Mouse (Mus musculus) ovary, postnatal 36 days (tissue): Measurements from ENCODE around the gene Rnf169.
"Not testable (repeated sequence)": the region's sequence is repeated elsewhere in the genome, so short reads cannot be mapped to it uniquely, and the experiment has no call there.

Source experiments
- DNase-seq: peaks from one replicate; pipeline ENCODE4 v3.0.0; 2022; ENCODE audit warnings: low spot score, mixed read lengths

Gene Rnf169

GRCm38 (mm10) chr7:99979546-99980131 is 609 bp downstream of the Rnf169 start:
- peak; percentile 57 for DNase-seq

- no peak for DNase-seq
These were observed 1.2 kb downstream of the Rnf169 start for GRCm38 (mm10) chr7:99979081-99979480.

- no peak for DNase-seq
These were observed 2.2 kb downstream of the Rnf169 start for GRCm38 (mm10) chr7:99978041-99978440.

GRCm38 (mm10) chr7:99975819-99976575 is 4.3 kb downstream of the Rnf169 start:
- no peak for DNase-seq

GRCm38 (mm10) chr7:99974208-99974970 is 5.9 kb downstream of the Rnf169 start:
- DNase-seq, result no peak

GRCm38 (mm10) chr7:99972912-99973311 is 7.3 kb downstream of the Rnf169 start:
- DNase-seq, result not testable (repeated sequence)

GRCm38 (mm10) chr7:99971926-99972325 is 8.3 kb downstream of the Rnf169 start:
- DNase-seq, result no peak

- DNase-seq, result no peak
These were observed 11.1 kb downstream of the Rnf169 start for GRCm38 (mm10) chr7:99969151-99969550.

- no peak for DNase-seq
These were observed 14.1 kb downstream of the Rnf169 start for GRCm38 (mm10) chr7:99966011-99966721.

GRCm38 (mm10) chr7:99965020-99965841 is 15.0 kb downstream of the Rnf169 start:
- peak; percentile 19 for DNase-seq

- DNase-seq, result no peak
These were observed 16.9 kb downstream of the Rnf169 start for GRCm38 (mm10) chr7:99963237-99963860.

GRCm38 (mm10) chr7:99962536-99963236 is 17.6 kb downstream of the Rnf169 start:
- no peak for DNase-seq

- DNase-seq, result no peak
These were observed 18.7 kb downstream of the Rnf169 start for GRCm38 (mm10) chr7:99961518-99961917.

- not testable (repeated sequence) for DNase-seq
These were observed 19.7 kb downstream of the Rnf169 start for GRCm38 (mm10) chr7:99960571-99960970.

GRCm38 (mm10) chr7:99957226-99957965 is 22.9 kb downstream of the Rnf169 start:
- no peak for DNase-seq

- DNase-seq, result no peak
These were observed 24.2 kb downstream of the Rnf169 start for GRCm38 (mm10) chr7:99956095-99956494.

GRCm38 (mm10) chr7:99954212-99954611 is 26.0 kb downstream of the Rnf169 start:
- DNase-seq, result no peak

- DNase-seq, result no peak
These were observed 26.7 kb downstream of the Rnf169 start for GRCm38 (mm10) chr7:99953442-99954098.

- DNase-seq, result no peak
These were observed 32.9 kb downstream of the Rnf169 start for GRCm38 (mm10) chr7:99947329-99947728.
